Mouse (Mus musculus) layer of hippocampus, postnatal 14 days (tissue): ENCODE measurements at regions not wholly inside any gene's neighbourhood (a gene's known extent, or its start where the extent isn't known, plus 50 kb on each side); places are given as distances from the start of the nearest gene placed in this dataset.
A peak's percentile ranks its signal among the peaks of the same experiment; 100 is the strongest.

ENCODE experiments used
- DNase-seq, 2 experiments: peaks; one replicate each; pipeline ENCODE4 v3.0.0; 2021 to 2022; ENCODE audit warnings: low spot score in 2 of 2, mixed read lengths in 1 of 2

GRCm38 (mm10) chr12:45833871-45834270 is 759.4 kb upstream of the Stxbp6 start:
- peak in 1 of 2 experiments; percentile 3 for DNase-seq

GRCm38 (mm10) chr12:45833414-45833762 is 758.9 kb upstream of the Stxbp6 start:
- DNase-seq, result peak in 1 of 2 experiments; percentile 34

GRCm38 (mm10) chr12:45832671-45833413 is 758.3 kb upstream of the Stxbp6 start:
- peak in 1 of 2 experiments; percentile 4 for DNase-seq

- DNase-seq, result no peak
Observed at GRCm38 (mm10) chr12:45824861-45825260, 750.4 kb upstream of the Stxbp6 start.
